ENCODE assay signal across 8 mouse cellular contexts in genomic region chr5:74067831-74068713, GRCm38 (mm10). TPM values are rescaled to one million over a fixed set of nuclear protein-coding genes. Genes with fewer than 3 reads are reported as not detected.
DNase-seq lines count a peak whose midpoint lies in the region; ATAC-seq and TF ChIP-seq lines count a peak whose summit lies in the region.

Gene Usp46, minus strand, starts transcription at chr5:74068431.

- no peaks in the 10 kb centered on the region for H3K9me3 ChIP-seq in embryonic facial prominence, embryonic 11.5 days (replicated peaks; ENCODE audit: control insufficient read depth, low read length)
- H3K9me3 ChIP-seq in limb, embryonic 15.5 days = no peaks in the 10 kb centered on the region
- no peaks in the 10 kb centered on the region for H3K9me3 ChIP-seq in midbrain, embryonic 16.5 days (replicated peaks; ENCODE audit: control insufficient read depth, low read length, poor library complexity, severe bottlenecking)

- no peak for TF ChIP-seq CTCF in spleen, adult 2 months (IDR thresholded peaks at IDR 0.05; ENCODE audit: extremely low read depth, insufficient read depth, insufficient read length, insufficient replicate concordance)

- no peaks in the 10 kb centered on the region for H3K36me3 ChIP-seq in embryonic facial prominence, embryonic 11.5 days (replicated peaks; ENCODE audit: control insufficient read depth, insufficient read depth, low read depth, low read length)
- no peaks in the 10 kb centered on the region for H3K36me3 ChIP-seq in limb, embryonic 15.5 days
- H3K36me3 ChIP-seq in midbrain, embryonic 16.5 days (ENCODE audit: control insufficient read depth, insufficient read depth, low read length) = no peaks in the 10 kb centered on the region
- H3K36me3 ChIP-seq in spleen, adult 2 months (ENCODE audit: control insufficient read depth, insufficient read depth, low read length) = no peaks in the 10 kb centered on the region

- DNase-seq in left cerebral cortex, adult 18-20 months (ENCODE audit: low spot score in 2 of 2) = peak; percentile 82 to 87
- no peak for DNase-seq in left cerebral cortex, adult 11 months (ENCODE audit: low spot score)
- peak; percentile 83 for DNase-seq in embryonic facial prominence, embryonic 11.5 days (ENCODE audit: low spot score)
- peak; percentile 91 to 92 for DNase-seq in heart, adult 18-20 months
- peak; percentile 88 for DNase-seq in kidney, adult 18-20 months
- DNase-seq in spleen, adult 2 months (ENCODE audit: low read depth in 1 of 2, low spot score in 2 of 2) = peak in 1 of 2 experiments; percentile 80

- H3K4me1 ChIP-seq in embryonic facial prominence, embryonic 11.5 days (ENCODE audit: control insufficient read depth, insufficient read depth, low read length) = 0 out of 2 replicates have a peak, but pooled peaks cover 2% of the 10 kb centered on the region
- peaks cover 40% of the 10 kb centered on the region for H3K4me1 ChIP-seq in limb, embryonic 15.5 days
- peaks cover 25% of the 10 kb centered on the region for H3K4me1 ChIP-seq in midbrain, embryonic 16.5 days (ENCODE audit: control insufficient read depth, insufficient read depth, low read length)
- H3K4me1 ChIP-seq in spleen, adult 2 months (ENCODE audit: control insufficient read depth, insufficient read depth, insufficient read length) = no peaks in the 10 kb centered on the region

- H3K4me2 ChIP-seq in embryonic facial prominence, embryonic 11.5 days (ENCODE audit: low read depth, low read length) = peak within 1 kb of the TSS; percentile 53
- H3K4me2 ChIP-seq in limb, embryonic 15.5 days = peak within 1 kb of the TSS; percentile 70
- H3K4me2 ChIP-seq in midbrain, embryonic 16.5 days (ENCODE audit: low read length) = peak within 1 kb of the TSS; percentile 89

- under 1% methylated on average over 55 of the region's 89 CpGs for WGBS in embryonic facial prominence, embryonic 11.5 days
- 0% methylated on average over 85 of the region's 89 CpGs for WGBS in limb, embryonic 15.5 days
- WGBS in midbrain, embryonic 16.5 days = under 1% methylated on average over 56 of the region's 89 CpGs
- WGBS in spleen, adult 2 months = under 1% methylated on average over 77 of the region's 89 CpGs

- H3K27ac ChIP-seq in embryonic facial prominence, embryonic 11.5 days (replicated peaks; ENCODE audit: low read depth, low read length) = peak within 1 kb of the TSS; percentile 94
- peak within 1 kb of the TSS; percentile 98 for H3K27ac ChIP-seq in limb, embryonic 15.5 days
- H3K27ac ChIP-seq in midbrain, embryonic 16.5 days (ENCODE audit: low read length) = peak within 1 kb of the TSS; percentile 84
- H3K27ac ChIP-seq in spleen, adult 2 months (ENCODE audit: insufficient read depth, low read length) = peak within 1 kb of the TSS; percentile 84

- H3K27me3 ChIP-seq in embryonic facial prominence, embryonic 11.5 days (ENCODE audit: control insufficient read depth, insufficient read depth, low read length) = no peaks in the 10 kb centered on the region
- no peaks in the 10 kb centered on the region for H3K27me3 ChIP-seq in limb, embryonic 15.5 days
- H3K27me3 ChIP-seq in midbrain, embryonic 16.5 days (ENCODE audit: control insufficient read depth, insufficient read depth, low read depth, low read length) = no peaks in the 10 kb centered on the region
- H3K27me3 ChIP-seq in spleen, adult 2 months (ENCODE audit: control insufficient read depth, insufficient read depth, low read length) = no peaks in the 10 kb centered on the region

- H3K4me3 ChIP-seq in embryonic facial prominence, embryonic 11.5 days (ENCODE audit: low read depth, low read length) = peak within 1 kb of the TSS; percentile 90
- peak within 1 kb of the TSS; percentile 74 for H3K4me3 ChIP-seq in limb, embryonic 15.5 days
- H3K4me3 ChIP-seq in midbrain, embryonic 16.5 days (ENCODE audit: low read depth, low read length) = peak within 1 kb of the TSS; percentile 84
- H3K4me3 ChIP-seq in spleen, adult 2 months (ENCODE audit: extremely low read depth, insufficient read depth, insufficient read length) = peak within 1 kb of the TSS; percentile 98

- TF ChIP-seq POLR2A in spleen, adult 2 months (IDR thresholded peaks at IDR 0.05; ENCODE audit: low read depth, low read length) = peak; percentile 65; the same call in 1 of the 2 replicates

- peak within 1 kb of the TSS; percentile 69 for H3K9ac ChIP-seq in embryonic facial prominence, embryonic 11.5 days (replicated peaks; ENCODE audit: low read length)
- H3K9ac ChIP-seq in limb, embryonic 15.5 days = peak within 1 kb of the TSS; percentile 81
- peak within 1 kb of the TSS; percentile 91 for H3K9ac ChIP-seq in midbrain, embryonic 16.5 days (ENCODE audit: low read depth, low read length)

- peak; percentile 89 for ATAC-seq in embryonic facial prominence, embryonic 11.5 days (replicated peaks; ENCODE audit: insufficient number of reproducible peaks, low FRiP score, low TSS enrichment, low read depth)
- peak; percentile 90 for ATAC-seq in limb, embryonic 15.5 days (ENCODE audit: insufficient number of reproducible peaks, low FRiP score, low TSS enrichment, low read depth)
- peak; percentile 92 for ATAC-seq in midbrain, embryonic 16.5 days

RNA-seq across cellular contexts. Expression of gene Usp46, which starts in this region (rescaled TPM):
- 100 to 1,000 TPM; 128 to 129 TPM for total RNA-seq in left cerebral cortex, adult 18-20 months (2021)
- polyA plus RNA-seq in embryonic facial prominence, embryonic 11.5 days (2014; fragmentation: Nextera tagmentation; extraction: Ambion mirVana) = 53.1 and 60.0 TPM in 2 replicates
- 10 to 100 TPM; 34.8 to 38.2 TPM for total RNA-seq in heart, adult 18-20 months (2021)
- 30.3 and 37.0 TPM in 2 replicates for polyA plus RNA-seq in limb, embryonic 15.5 days (2015; fragmentation: Nextera tagmentation; extraction: Ambion mirVana)
- polyA plus RNA-seq in midbrain, embryonic 16.5 days (2015; fragmentation: Nextera tagmentation; extraction: Ambion mirVana) = 38.5 and 40.0 TPM in 2 replicates
- polyA plus RNA-seq in spleen, adult 2 months (2012; rRNA removed) = 1.8 and 2.7 TPM in 2 replicates
